Mouse (Mus musculus) midbrain, embryonic 16.5 days (tissue): ENCODE measurements around the gene Itih4. TPM values are rescaled to one million over a fixed set of nuclear protein-coding genes. Genes with fewer than 3 reads are reported as not detected.
A peak's percentile ranks its signal among the peaks of the same experiment; 100 is the strongest.

Source experiments
- ATAC-seq: fragments of 200-750 bp; cut with Nextera tagmentation; 2 replicates; pipeline ENCODE4 v1.8.0; 2017; ENCODE audit warnings: moderate TSS enrichment
- H3K27ac ChIP-seq: fragments of 300-500 bp; sonication (generic); 2 replicates; pipeline ENCODE4 v1.5.1; 2014; ENCODE audit warnings: mild to moderate bottlenecking, low read length, mixed read lengths
- H3K27me3 ChIP-seq: fragments of 300-500 bp; sonication (generic); 2 replicates; pipeline ENCODE4 v1.6.1; 2014; ENCODE audit warnings: low read depth, low read length, mixed read lengths; ENCODE audit not compliant: control insufficient read depth, insufficient read depth
- H3K36me3 ChIP-seq: fragments of 300-500 bp; sonication (generic); 2 replicates; pipeline ENCODE4 v1.6.1; 2014; ENCODE audit warnings: mild to moderate bottlenecking, low read length, moderate library complexity, mixed read lengths; ENCODE audit not compliant: control insufficient read depth, insufficient read depth
- H3K4me1 ChIP-seq: fragments of 300-500 bp; sonication (generic); 2 replicates; pipeline ENCODE4 v1.6.1; 2014; ENCODE audit warnings: mild to moderate bottlenecking, low read length, mixed read lengths; ENCODE audit not compliant: control insufficient read depth, insufficient read depth
- H3K4me2 ChIP-seq: fragments of 300-500 bp; sonication (generic); 2 replicates; pipeline ENCODE4 v1.6.1; 2014; ENCODE audit warnings: mild to moderate bottlenecking, low read length, mixed read lengths
- H3K4me3 ChIP-seq: fragments of 300-500 bp; sonication (generic); 2 replicates; pipeline ENCODE4 v1.5.1; 2014; ENCODE audit warnings: low read depth, mild to moderate bottlenecking, low read length, moderate library complexity, mixed read lengths
- H3K9ac ChIP-seq: fragments of 300-500 bp; sonication (generic); 2 replicates; pipeline ENCODE4 v1.6.1; 2014; ENCODE audit warnings: low read depth, low read length, mixed read lengths
- H3K9me3 ChIP-seq: fragments of 300-500 bp; sonication (generic); replicated peaks from 2 replicates; pipeline ENCODE4 v1.6.1; 2014; ENCODE audit warnings: mild to moderate bottlenecking, low read length, mixed read lengths; ENCODE audit not compliant: control insufficient read depth, poor library complexity, severe bottlenecking
- WGBS: fragments of 180-500 bp; shearing (Covaris S2); extraction: QIAGEN DNeasy Blood & Tissue Kit; methylation state at CpG from one replicate; pipeline ENCODE4 v1.1.7; 2014; 5-methylcytosine and 5-hydroxymethylcytosine counted together
- polyA plus RNA-seq: library from polyadenylated mRNA; unstranded; fragments of >200 nt; fragmentation: Nextera tagmentation; extraction: Ambion mirVana; gene quantifications from 2 replicates; pipeline ENCODE4 v1.2.1, GENCODE M21; 2015

Gene Itih4
- polyA plus RNA-seq, 1 experiment from 2014 or later: not detected

DNA sequence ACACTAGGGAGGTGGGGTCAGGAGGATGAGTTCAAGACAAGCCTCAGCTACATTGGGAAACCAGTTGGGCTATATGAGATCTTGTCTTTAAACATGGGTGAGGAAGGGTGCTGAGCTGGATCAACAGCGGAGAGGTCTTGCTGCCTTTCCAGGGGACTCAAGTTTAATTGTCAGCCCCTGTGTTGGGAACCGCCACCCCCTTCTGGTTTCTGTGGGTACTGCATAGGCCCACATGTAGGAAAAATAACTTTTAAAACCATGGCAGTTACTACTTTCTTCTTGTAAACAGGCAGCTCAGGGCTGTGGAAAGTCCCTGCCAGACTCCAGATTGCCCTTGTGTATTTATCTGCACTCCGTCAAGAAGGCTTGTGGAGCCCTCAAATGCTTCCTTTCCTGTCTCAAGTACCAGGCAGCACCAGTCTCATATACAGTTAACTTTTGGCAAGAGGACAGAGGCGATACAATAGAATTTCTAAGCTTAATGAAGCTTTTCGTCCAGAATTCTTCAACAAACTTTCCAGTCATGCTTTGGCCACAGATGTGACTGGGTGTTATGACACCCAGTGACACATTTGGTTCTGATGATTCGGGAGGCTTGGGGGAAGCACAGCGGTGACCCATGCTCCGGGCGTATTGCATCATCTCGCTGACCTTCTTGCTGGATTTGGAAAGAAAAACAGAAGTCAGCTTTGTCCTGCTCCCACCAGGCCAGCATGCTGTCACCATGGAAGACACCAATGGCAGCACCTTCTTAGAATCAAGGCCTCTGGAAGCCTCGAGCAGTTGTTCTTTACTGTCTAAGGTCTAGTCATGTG, 57.8 kb downstream of the Itih4 start:
- Histone ChIP-seq H3K4me1 (no peaks in the 10 kb centered on the region), H3K4me2 (no peak overlapping the region), H3K9me3 (no peaks in the 10 kb centered on the region), H3K4me3 (no peak overlapping the region), H3K36me3 (no peaks in the 10 kb centered on the region), H3K27me3 (no peaks in the 10 kb centered on the region; the same call in 1 of the 2 replicates), H3K9ac (no peak overlapping the region), H3K27ac (no peak overlapping the region)
- WGBS: 69% methylated on average over 11 of the region's 11 CpGs
- ATAC-seq: no peak

DNA sequence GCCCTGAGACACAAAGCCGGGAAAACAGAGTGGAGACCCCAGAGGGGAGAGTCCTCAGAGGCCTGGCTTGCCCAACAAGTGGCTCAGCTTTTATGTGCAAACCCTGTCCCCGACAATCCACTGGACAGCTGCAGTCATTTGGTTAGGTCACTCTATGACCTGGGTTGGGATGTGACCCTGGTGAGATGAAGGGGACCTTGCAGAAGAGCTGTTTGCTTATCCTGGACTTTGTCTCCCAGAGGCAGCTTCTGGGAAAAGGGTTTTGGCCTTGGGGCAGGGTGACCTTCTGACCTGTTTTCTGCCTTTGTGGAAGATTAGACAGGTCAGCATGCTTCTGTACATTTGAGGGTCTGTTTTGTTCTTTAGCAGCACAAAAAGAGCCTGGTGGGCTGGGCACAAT, 58.5 kb downstream of the Itih4 start:
- H3K4me2 ChIP-seq: no peak overlapping the region
- H3K27ac ChIP-seq: no peak overlapping the region
- no peak for ATAC-seq
- no peaks in the 10 kb centered on the region for H3K36me3 ChIP-seq
- no peaks in the 10 kb centered on the region for H3K9me3 ChIP-seq
- H3K4me3 ChIP-seq: no peak overlapping the region
- H3K9ac ChIP-seq: no peak overlapping the region
- no peaks in the 10 kb centered on the region; the same call in 1 of the 2 replicates for H3K27me3 ChIP-seq
- WGBS: 80% methylated on average over 2 of the region's 2 CpGs
- H3K4me1 ChIP-seq: no peaks in the 10 kb centered on the region

DNA sequence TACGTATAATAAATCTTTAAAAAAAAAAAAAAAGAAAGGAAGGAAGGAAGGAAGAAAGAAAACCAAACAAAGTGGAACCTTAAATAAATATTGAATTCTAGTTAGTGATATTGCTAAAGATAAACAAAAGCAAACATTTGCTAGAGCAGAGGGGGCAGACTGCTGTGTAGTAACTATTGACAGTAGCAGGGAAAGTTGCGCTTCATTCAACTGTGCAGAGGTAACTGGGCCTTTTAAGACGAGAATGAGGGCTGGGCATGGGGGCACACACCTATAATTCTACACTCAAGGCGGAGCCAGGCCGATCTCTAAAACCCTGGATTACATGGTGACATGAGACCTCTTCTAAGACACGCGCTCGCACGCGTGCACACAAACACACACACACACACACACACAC, 63.7 kb downstream of the Itih4 start:
- Histone ChIP-seq H3K27ac (no peak overlapping the region), H3K4me1 (peaks cover 11% of the 10 kb centered on the region), H3K36me3 (0 out of 2 replicates have a peak, but pooled peaks cover 4% of the 10 kb centered on the region), H3K4me2 (no peak overlapping the region), H3K9me3 (no peaks in the 10 kb centered on the region), H3K27me3 (no peaks in the 10 kb centered on the region; the same call in 1 of the 2 replicates), H3K9ac (no peak overlapping the region), H3K4me3 (no peak overlapping the region)
- WGBS: 97% methylated on average over 10 of the region's 10 CpGs
- ATAC-seq: no peak

DNA sequence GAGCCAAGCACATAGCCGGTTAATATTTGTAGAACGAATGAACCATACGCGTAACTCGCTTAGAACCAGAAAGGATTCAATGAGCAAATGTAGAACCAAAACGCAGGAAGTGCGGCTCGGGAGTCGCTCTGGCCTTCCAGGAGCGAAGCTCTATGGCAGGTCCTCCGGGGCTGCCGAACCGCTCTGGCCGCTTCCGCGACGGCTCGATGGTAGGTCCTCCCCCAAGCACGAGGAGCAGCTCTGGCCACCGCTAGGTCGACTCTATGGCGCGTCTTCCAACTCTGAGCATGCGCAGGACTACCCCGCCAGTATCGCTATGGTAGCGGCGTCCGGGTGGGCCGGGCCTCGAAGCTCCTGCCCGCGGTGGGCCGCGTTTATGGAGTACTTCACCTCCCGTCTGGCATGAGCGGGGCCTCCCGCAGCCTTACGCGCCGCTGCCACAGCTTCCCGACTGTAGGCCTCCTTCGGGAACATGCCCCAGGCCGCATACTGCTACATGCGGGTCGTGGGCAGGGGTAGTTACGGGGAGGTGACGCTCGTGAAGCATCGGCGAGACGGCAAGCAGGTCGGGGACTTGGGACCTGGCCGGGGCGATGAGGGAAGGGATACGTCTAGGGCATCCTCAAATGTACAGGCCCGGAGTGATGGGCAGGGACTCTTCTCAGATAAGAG, 65.0 kb downstream of the Itih4 start, which contains the start of gene Nek4:
Nek4 (plus strand) TSS at position 224 of the 672 bp plus-strand sequence.
- under 1% methylated on average over 57 of the region's 57 CpGs for WGBS
- peak within 1 kb of the TSS; percentile 84 for H3K4me3 ChIP-seq
- ATAC-seq: peak; percentile 99

More for the DNA sequence above, 65.0 kb downstream of the Itih4 start, which contains the start of gene Nek4:
- no peaks in the 10 kb centered on the region for H3K9me3 ChIP-seq
- 0 out of 2 replicates have a peak, but pooled peaks cover 4% of the 10 kb centered on the region for H3K36me3 ChIP-seq
- peaks cover 11% of the 10 kb centered on the region for H3K4me1 ChIP-seq
- H3K27me3 ChIP-seq: no peaks in the 10 kb centered on the region
- peak within 1 kb of the TSS; percentile 85 for H3K27ac ChIP-seq
- peak within 1 kb of the TSS; percentile 92 for H3K9ac ChIP-seq
- H3K4me2 ChIP-seq: peak within 1 kb of the TSS; percentile 83

Other genes starting within 250 kb of the Itih4 start
- gene Rft1, start 232.1 kb upstream of the Itih4 start, polyA plus RNA-seq: 8.3 and 9.4 TPM in 2 replicates
- gene Sfmbt1, start 171.6 kb upstream of the Itih4 start, polyA plus RNA-seq: 17.4 and 21.7 TPM in 2 replicates
- gene Tmem110, start 60.9 kb upstream of the Itih4 start, polyA plus RNA-seq: 22.3 and 22.9 TPM in 2 replicates
- 0.51 and 0.68 TPM in 2 replicates for gene Mustn1, start 7.3 kb upstream of the Itih4 start, polyA plus RNA-seq
- 1.1 and 2.6 TPM in 2 replicates for gene Itih3, start 37.3 kb downstream of the Itih4 start, polyA plus RNA-seq
- not detected in 2 replicates for gene Itih1, start 56.8 kb downstream of the Itih4 start, polyA plus RNA-seq
- 18.5 and 20.0 TPM in 2 replicates for gene Nek4, start 64.9 kb downstream of the Itih4 start, polyA plus RNA-seq
- 60.5 and 63.9 TPM in 2 replicates for gene Glt8d1, start 114.9 kb downstream of the Itih4 start, polyA plus RNA-seq
- gene Spcs1, start 115.2 kb downstream of the Itih4 start, polyA plus RNA-seq: 329 and 337 TPM in 2 replicates
- 118 and 128 TPM in 2 replicates for gene Pbrm1, start 132.7 kb downstream of the Itih4 start, polyA plus RNA-seq
- 46.4 and 49.3 TPM in 2 replicates for gene Gnl3, start 132.7 kb downstream of the Itih4 start, polyA plus RNA-seq
- gene Smim4, start 242.5 kb downstream of the Itih4 start, polyA plus RNA-seq: 38.4 and 57.0 TPM in 2 replicates
- 170 and 199 TPM in 2 replicates for gene Nt5dc2, start 244.6 kb downstream of the Itih4 start, polyA plus RNA-seq